Mouse (Mus musculus): Measurements from ENCODE around the gene Slc7a5.

DNA sequence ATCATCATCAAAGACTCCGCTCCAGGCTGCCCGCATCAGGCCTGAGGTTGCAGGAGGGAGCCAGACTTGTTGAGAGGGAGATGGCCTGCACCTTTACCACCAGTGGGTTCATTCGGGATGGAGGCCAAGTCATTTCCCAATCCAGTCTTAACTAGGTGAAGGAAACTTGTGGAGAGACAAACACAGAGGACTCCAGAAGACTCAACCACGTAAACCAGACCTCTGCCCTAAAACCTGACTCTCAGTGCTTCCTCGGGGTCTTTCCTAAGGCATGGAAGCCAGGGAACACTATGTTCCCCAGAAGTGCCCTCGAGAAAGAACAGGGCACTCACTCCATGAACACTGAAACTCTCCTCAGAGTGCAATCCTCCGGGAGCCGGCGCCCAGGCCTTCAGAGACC is 2.5 kb downstream of the Slc7a5 start:
- TF ChIP-seq CTCF (IDR thresholded peaks at IDR 0.05; ENCODE audit: low read depth) (no peak), EP300 (optimal IDR thresholded peaks at IDR 0.05) (no peak)

Measured in stomach, postnatal 0 days (tissue).